Mouse (Mus musculus) cerebellum, postnatal 25 days (tissue): Measurements from ENCODE around the gene Rnf180.

Experiments used
- DNase-seq, 2 experiments: peaks; one replicate each; pipeline ENCODE4 v3.0.0; 2021; ENCODE audit warnings: mixed read lengths in 2 of 2

Rnf180 gene

GRCm38 (mm10) chr13:105249599-105249998 lies 45.0 kb downstream of the Rnf180 start:
- no peak for DNase-seq

DNA sequence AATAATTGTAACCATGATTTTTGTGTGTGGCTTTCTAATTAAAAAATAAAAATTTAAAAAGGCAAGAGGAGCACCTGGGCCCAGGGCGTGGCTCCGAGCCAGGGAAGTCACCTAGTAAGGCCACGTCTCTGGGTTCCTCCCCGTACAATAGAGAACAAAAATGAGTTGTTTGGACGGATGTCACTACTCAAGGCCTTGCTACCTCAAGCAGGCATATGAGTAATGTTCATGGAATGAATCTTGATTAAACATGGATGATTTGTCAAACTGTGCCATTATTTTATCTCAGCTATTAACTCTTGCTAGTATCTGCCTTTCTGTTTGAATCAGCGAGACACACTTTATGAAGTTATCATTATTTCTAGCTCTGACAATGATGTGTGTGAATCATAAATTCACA lies 46.9 kb downstream of the Rnf180 start:
- no peak for DNase-seq

GRCm38 (mm10) chr13:105240810-105241209 lies 53.8 kb downstream of the Rnf180 start:
- DNase-seq, result no peak

DNA sequence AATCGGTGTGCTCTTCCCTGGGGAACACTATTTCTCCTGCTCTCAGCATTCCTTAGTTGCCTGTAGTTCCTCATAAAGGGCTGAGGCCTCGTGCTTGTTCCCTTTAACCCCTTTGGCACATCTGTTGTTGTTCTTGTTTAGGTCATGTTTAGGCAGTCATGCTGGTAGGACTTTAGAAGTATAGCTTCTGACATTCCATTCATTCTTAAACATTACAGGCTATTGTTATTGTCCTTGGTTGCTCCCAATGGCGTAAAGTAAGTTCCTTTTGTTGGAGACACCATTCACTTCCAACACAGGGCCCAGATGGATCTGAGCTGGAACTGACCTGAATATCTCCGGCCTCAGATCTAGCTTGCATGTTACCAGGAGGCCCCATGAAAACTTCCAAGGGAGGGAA lies 67.5 kb downstream of the Rnf180 start:
- no peak for DNase-seq

DNA sequence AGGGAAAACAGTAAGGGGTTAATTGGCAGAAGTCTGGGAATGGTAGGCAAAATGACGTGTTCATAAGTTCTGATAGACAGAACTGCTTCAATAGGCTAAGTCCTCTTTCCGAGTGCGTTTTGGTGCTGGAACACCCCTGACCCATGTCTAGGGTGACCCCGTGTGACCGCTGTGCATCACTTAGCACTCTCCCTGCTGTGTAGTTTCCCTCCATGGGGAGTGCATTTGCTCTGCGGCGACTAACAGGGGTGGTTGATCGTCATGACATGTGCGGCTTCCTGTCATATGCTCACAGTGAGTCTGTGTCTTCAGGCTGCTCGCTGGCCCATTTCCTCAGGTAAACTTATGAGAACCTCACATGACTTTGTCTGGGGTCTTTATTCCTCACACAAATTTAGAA lies 70.6 kb downstream of the Rnf180 start:
- DNase-seq, result no peak

DNA sequence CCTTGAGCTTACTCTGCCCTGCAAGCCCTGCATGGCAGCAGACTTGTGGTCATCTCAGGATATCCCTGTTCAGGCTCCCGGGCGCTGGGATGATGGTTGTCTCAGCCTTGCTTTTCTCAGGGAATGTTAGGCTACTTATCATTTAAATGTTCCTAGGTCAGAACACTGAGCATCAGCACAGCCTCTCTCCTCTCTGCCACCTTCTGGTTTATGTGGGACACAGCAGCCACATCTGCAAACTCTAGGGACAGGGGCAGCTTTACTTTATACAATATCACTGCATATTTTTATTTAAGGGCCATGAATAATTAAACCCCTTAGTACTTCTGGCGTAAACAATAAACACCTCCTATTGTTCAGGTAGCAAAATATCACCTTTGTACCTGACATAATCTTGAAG lies 71.5 kb downstream of the Rnf180 start:
- peak; percentile 14 to 42 for DNase-seq

DNA sequence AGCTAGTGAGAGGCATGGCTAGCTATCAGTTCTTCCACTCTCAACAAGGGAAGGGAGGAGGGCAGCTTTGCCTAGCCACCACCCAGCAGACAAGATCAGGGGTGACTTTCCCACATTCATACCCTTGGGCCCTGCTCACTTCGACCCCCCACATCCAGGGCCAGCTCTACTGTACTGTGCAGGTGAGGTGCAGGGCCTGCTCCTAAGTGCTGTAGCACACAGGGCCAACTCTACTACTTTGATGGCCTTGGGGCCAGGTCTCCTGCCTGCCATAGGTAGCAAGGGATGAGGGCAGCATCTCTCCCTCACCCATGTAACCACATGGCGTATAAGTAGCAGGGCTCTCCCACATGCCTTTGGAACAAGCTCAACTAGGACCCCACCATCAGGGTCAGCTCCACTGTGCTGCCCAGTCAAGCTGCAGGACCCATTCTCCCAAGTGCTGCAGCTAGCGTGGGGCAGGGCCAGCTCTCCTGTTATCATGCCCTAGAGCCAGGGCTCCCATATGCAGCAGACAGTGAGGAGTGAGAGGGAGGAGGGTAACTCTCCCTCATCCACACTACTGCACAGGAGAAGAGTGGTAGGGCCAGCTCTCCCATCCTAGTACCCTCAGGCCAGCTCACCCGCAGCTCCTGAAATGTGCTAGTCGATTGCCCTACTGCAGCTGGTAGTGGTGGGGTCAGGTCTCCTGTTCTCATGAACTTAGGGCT lies 72.4 kb downstream of the Rnf180 start:
- no peak for DNase-seq

GRCm38 (mm10) chr13:105210746-105211145 lies 83.9 kb downstream of the Rnf180 start:
- no peak for DNase-seq

DNA sequence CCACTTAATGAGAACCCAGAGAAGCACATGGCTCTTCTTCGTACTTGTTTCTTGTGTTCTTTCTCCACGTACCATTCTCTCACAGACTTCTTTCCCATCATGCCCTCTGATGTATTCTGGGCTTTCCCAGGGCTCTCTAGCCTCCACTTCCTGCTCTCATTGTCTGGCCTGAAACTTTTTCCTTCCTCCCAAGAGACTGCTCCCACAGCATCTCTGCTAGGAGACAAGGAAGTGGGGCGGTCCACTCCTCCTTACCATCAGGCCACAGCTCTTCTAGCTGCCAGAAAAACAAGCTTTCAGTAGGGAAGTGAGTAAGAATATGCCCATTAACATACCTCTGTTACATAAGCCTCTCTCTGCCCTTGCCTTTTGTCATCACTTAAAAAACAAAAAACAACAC lies 90.8 kb downstream of the Rnf180 start:
- DNase-seq, result no peak

DNA sequence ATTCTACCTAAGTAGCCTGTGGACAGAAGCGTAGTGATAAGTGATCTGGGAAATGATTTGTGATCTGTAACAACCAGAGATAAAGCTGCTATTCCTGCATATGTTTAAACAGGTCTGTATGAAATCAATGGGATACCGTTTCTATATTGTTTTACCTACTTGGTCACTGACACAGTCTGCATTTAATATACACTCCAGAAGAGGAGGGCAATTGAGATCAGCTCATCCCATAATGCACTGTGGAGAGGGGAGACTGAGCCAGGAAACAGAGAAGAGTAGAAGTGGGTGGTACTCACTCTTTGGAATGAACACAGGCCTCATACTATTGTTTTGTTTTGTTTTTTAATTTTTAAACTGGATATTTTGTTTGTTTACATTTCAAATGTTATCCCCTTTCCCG lies 96.0 kb downstream of the Rnf180 start:
- no peak for DNase-seq

DNA sequence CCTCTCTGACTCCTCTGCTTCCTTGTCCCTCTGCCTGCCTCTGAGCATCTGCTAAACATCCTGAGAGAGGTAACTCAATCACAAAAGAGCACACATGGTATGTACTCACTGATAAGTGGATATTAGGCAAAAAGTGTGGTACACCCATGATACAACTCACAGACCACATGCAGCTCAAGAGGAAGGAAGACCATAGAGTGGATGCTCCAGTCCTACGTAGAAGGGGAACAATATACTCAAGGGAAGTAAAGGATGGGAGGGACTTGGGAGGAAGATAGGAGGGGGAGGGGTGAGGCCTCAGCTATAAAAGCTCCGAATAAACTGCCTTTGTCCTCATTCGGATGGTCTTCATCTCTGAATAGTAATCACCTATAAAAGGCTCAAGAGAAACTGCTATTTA lies 96.6 kb downstream of the Rnf180 start:
- no peak for DNase-seq

GRCm38 (mm10) chr13:105193583-105193982 lies 101.0 kb downstream of the Rnf180 start:
- DNase-seq, result no peak

DNA sequence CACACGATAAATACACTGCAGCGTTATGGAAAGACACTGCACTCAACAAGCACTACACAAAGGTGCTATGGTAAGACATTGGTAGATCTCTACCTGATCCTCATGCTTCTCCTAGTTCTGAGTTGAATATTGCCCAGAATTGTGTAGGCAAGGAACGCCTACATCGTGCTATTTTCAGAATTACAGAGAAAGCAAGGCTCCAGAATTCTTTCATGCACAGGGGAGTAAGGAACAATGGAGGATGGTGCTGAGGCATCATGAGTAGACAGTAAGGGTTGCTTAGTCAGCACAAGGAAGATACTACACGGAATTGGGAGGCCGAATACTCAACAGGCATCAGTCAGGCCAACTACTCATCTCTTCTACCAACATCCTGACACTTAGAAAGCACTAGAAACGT lies 105.9 kb downstream of the Rnf180 start:
- DNase-seq, result no peak

DNA sequence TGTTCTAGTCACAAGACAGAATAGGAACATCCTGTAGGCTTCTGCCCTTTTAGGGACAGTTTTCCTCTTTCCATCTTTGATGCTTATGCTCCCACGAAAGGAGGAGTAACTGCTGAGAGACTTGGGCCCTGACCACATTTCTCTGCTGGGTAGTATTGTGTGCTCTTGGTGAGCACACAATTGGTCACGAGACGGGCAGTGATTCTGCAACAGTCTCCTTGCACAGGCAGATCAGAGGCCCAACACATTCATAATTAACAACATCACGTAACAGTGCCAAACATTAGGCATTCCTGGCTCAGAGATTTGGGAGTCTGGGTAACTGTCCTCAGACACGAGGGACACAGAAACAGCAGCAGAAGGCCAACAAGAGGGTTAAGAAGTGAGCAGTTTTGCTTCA lies 113.8 kb downstream of the Rnf180 start:
- DNase-seq, result no peak

GRCm38 (mm10) chr13:105165441-105165840 lies 129.2 kb downstream of the Rnf180 start:
- DNase-seq, result no peak

GRCm38 (mm10) chr13:105153955-105154354 lies 140.7 kb downstream of the Rnf180 start:
- peak in 1 of 2 experiments; percentile 57 for DNase-seq

DNA sequence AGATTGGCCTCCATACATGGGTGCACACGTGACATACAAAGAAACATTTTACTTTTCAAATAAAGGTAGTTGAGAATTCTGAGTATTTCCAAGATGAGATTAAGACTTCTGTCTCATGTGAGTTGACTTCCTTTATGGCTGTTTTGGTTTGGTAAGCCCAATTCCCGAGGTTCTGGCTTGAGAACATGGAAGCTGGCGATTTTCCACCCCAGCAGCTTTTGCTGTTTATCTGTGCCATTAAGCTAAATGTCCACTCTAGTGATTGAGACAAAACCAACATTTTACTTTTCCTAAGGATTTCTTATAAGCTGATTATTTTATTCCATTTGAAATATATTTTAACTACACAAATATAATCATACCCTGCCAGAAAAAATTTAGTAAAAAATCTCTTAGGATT lies 144.6 kb downstream of the Rnf180 start:
- DNase-seq, result peak in 1 of 2 experiments; percentile 33

- DNase-seq, result no peak
Measured at GRCm38 (mm10) chr13:105147795-105148418, 146.7 kb downstream of the Rnf180 start.

DNA sequence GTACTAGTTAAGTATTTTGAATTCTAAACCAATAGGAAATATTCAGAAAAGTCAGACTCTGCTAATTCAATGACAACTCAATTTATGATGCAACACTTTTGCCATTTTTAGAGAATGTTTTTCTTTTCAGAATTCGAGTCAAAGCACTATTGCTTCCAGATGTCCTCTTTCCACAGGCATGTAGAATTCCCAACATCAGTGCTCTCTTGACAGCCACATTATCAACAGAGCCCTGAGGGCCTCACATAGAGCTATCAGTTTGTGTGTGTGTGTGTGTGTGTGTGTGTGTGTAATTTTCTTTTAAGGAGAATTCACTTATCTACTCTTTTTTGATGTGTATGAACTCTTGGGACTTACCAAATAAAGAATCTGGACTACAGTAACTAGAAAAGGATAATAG lies 147.8 kb downstream of the Rnf180 start:
- no peak for DNase-seq

DNA sequence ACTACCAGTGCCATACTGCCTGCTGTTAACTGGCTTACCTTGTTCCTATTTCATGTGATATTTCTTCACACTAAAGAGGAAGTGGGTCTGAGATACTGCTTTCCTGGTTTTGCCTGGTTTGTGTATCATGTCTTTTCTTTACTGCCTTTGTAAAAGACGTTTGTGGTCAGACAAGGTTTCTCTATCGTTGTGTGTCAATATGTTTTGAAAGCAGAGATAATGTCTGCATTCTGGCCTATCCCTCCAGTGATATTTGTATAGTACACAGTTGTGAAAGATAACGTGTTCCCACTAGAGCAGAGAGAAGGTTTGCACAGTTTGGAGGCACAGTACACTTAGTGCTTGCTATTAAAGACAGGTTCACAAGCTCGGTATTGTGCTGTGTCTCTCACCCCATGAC lies 154.7 kb downstream of the Rnf180 start:
- DNase-seq, result no peak

DNA sequence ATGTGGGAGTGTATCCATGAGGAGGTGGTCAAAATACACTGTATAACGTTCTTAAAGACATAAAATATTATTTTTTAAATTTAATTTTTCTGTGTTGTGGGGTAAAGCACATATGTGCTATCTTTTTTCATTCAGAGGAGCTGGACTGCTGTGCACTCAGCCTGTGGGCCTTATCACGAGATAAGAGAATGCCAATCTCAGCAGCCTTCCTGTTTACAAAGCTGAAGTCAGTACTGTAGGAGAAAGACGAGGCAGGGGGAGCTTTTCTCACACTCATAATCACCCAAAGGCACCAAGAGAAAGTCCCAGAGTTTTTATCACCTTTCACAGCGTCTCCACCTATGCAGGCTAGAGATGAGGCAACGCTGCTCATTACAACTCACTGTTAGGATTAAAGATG lies 160.2 kb downstream of the Rnf180 start:
- DNase-seq, result no peak

GRCm38 (mm10) chr13:105132776-105133175 lies 161.8 kb downstream of the Rnf180 start:
- DNase-seq, result no peak

- no peak for DNase-seq
Measured at GRCm38 (mm10) chr13:105132370-105132769, 162.2 kb downstream of the Rnf180 start.

GRCm38 (mm10) chr13:105130080-105130479 lies 164.5 kb downstream of the Rnf180 start:
- no peak for DNase-seq

DNA sequence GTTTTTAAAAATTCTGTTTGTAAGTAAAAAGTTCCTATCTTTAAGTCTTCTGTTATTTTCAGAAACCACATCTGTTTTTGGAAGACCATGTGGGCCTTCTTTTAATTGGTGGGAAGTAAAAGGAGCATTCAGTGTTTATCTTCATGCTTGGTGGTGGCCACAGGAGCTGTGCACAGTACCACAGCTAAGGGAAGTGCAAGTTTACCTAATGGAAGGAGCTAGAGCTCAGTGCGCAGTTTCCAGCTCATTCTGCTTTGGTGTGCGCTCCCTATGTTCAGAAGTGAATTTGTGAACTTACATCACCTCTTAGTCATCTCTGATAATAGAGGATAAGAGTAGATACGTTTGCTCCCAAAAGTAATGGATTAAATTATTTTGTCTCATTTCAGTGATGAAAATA lies 172.5 kb downstream of the Rnf180 start:
- DNase-seq, result no peak
